Mouse (Mus musculus) T-helper 2 cell (primary cell): ENCODE measurements around the gene Bmp6.

Experiments
- in situ Hi-C: fragments of 300-600 bp; cut with MboI, MseI; formaldehyde crosslinking; loops from one replicate; pipeline ENCODE4 v1.15.1; 2025; ENCODE audit warnings: high pct_unique_total_duplicates

The Bmp6 gene

GRCm38 (mm10) chr13:38543455-38544125, 198.7 kb downstream of the Bmp6 start:
- in situ Hi-C loops = no loop called here

- in situ Hi-C loops = no loop called here
Measured at GRCm38 (mm10) chr13:38544769-38545445, 200.0 kb downstream of the Bmp6 start.

- in situ Hi-C loops = no loop called here
Measured at GRCm38 (mm10) chr13:38545460-38545859, 200.6 kb downstream of the Bmp6 start.

GRCm38 (mm10) chr13:38546754-38547153, 201.8 kb downstream of the Bmp6 start:
- in situ Hi-C loops = no loop called here

GRCm38 (mm10) chr13:38547717-38548116, 202.8 kb downstream of the Bmp6 start:
- in situ Hi-C loops = no loop called here

GRCm38 (mm10) chr13:38548681-38549080, 203.8 kb downstream of the Bmp6 start:
- in situ Hi-C loops = no loop called here
